Mouse (Mus musculus) embryonic fibroblast, embryonic 13.5 days (primary cell): Measurements from ENCODE around the gene 2010003K11Rik.

Source experiments
- CTCF ChIP-seq: IDR thresholded peaks from 2 replicates; pipeline ENCODE4 v1.5.1; 2011; ENCODE audit warnings: mild to moderate bottlenecking, control low read depth, low read length, moderate library complexity, borderline replicate concordance; ENCODE audit not compliant: insufficient read depth
- POLR2A ChIP-seq: IDR thresholded peaks from 2 replicates; pipeline ENCODE4 v1.6.1; 2011; ENCODE audit warnings: low read depth, mild to moderate bottlenecking, control low read depth, low read length, moderate library complexity

- TF ChIP-seq CTCF (no peak), POLR2A (no peak)
Measured at GRCm38 (mm10) chr19:4495814-4496213, 2.6 kb downstream of the 2010003K11Rik start.
